Mouse (Mus musculus) bone marrow macrophage, adult 2 months (primary cell): ENCODE results near the gene Actl6b.

Source experiments
- CTCF ChIP-seq: IDR thresholded peaks from 2 replicates; pipeline ENCODE4 v1.5.1; 2012; ENCODE audit warnings: low read depth, mild to moderate bottlenecking, low read length, moderate library complexity
- POLR2A ChIP-seq: IDR thresholded peaks from 2 replicates; pipeline ENCODE4 v1.6.1; 2012; ENCODE audit warnings: mild to moderate bottlenecking, low read depth, low read length, borderline replicate concordance

DNA sequence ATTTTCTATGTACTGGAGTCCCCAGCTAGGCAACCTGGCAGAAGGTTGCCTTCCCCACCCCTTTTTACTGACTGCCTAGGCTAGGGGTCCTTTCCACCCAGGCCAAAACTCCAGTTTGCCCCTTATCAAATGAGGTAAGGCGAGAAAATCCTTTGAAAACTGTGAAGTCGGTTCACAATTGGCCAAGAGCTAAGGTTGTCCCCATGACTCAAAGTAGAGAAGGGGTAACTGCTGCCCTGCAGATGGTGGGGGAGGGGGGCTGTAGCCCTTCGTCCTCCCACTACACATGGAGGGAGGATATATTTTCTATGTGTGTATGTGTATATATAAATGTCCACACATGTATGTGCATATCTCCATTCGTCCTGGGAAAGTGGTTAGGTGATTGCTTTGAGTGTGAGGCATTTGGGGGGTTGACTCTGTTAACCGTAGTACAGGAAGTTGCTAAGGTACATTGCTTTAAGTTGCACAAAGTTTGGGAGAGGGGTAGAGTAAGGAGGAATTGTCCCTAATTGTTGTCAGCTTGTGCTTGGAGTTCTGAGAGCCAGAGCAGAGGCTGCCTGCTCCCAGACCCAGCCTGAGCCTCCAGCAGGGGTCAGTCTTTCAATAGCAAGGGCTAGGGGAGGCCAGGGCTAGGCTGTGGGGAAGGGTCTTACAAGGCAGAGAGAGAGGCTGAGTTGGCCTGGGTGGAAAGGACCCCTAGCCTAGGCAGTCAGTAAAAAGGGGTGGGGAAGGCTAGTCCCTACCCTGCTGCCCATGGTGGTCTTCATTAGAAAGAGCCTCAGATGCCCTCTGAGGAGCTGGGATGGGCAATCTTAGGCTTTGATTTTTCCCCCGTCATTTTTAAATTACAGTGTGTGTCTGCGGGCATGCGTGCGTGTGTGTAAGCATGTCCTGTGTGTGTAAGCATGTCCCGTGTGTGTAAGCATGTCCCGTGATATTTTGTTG, 40.2 kb upstream of the Actl6b start:
- TF ChIP-seq POLR2A: no peak
- peak; percentile 63 for TF ChIP-seq CTCF
